Mouse (Mus musculus) liver, adult 2 months (tissue): Measurements from ENCODE around the gene Gabbr2.

Experiments
- CTCF ChIP-seq: fragments of 200-500 bp; IDR thresholded peaks from 2 replicates; pipeline ENCODE4 v1.5.1; 2011; ENCODE audit warnings: low read depth, low read length, control low read depth
- POLR2A ChIP-seq: fragments of 200-500 bp; IDR thresholded peaks from 2 replicates; pipeline ENCODE4 v1.6.1; 2011; ENCODE audit warnings: low read length, control low read depth; ENCODE audit not compliant: insufficient read depth; ENCODE audit errors: extremely low read depth

DNA sequence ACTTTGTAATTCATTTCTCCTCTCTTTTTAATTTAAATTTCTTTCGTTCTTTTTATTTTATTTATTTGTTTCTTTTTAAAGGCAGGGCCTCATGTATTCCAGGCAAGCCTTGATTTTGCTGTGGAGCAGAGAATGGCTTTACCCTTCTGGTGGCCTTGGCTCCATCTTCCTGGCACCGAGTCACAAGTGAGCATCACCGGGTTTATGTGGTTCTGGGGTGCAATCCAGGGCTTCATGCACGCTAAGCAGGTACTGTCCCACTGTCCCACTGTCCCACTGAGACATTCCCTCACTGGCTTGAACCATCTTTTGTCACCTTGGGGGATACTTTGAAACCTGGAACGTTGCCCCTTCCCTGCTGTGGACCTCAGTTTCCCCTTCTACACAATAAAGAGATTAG, 147.1 kb downstream of the Gabbr2 start:
- TF ChIP-seq POLR2A: no peak
- no peak for TF ChIP-seq CTCF
